Mouse (Mus musculus): ENCODE measurements around the gene Apopt1. TPM values are rescaled to one million over a fixed set of nuclear protein-coding genes. Genes with fewer than 3 reads are reported as not detected.

Apopt1 gene
- polyA plus RNA-seq (2014; fragmentation: Nextera tagmentation; extraction: Ambion mirVana): 63.1 and 63.4 TPM in 2 replicates

GRCm38 (mm10) chr12:111713004-111713651, at the start of gene Apopt1, which contains the start of gene Bag5:
Gene Apopt1 (plus strand): TSS chr12:111713261.
Gene Bag5 (minus strand): TSS chr12:111713257.
- H3K4me1 ChIP-seq (ENCODE audit: control insufficient read depth, insufficient read depth, low read length): peaks cover 14% of the 10 kb centered on the region; the same call in 1 of the 2 replicates
- WGBS: under 1% methylated on average over 63 of the region's 86 CpGs
- peak; percentile 92 for ATAC-seq (ENCODE audit: low FRiP score, low TSS enrichment)
- H3K27ac ChIP-seq (ENCODE audit: low read depth, low read length): peak within 1 kb of the TSS; percentile 82
- H3K36me3 ChIP-seq (ENCODE audit: control insufficient read depth, insufficient read depth, low read length): peaks cover 36% of the 10 kb centered on the region
- peak within 1 kb of the TSS; percentile 99 for H3K9ac ChIP-seq (ENCODE audit: low read depth, low read length)
- no peaks in the 10 kb centered on the region for H3K9me3 ChIP-seq (ENCODE audit: control insufficient read depth, low read length)
- no peaks in the 10 kb centered on the region for H3K27me3 ChIP-seq (ENCODE audit: control insufficient read depth, insufficient read depth, low read length)
- H3K4me2 ChIP-seq (replicated peaks; ENCODE audit: low read depth, low read length): peak within 1 kb of the TSS; percentile 75
- H3K4me3 ChIP-seq (ENCODE audit: low read length): peak within 1 kb of the TSS; percentile 97

- Histone ChIP-seq H3K27me3 (ENCODE audit: control insufficient read depth, insufficient read depth, low read length) (no peaks in the 10 kb centered on the region), H3K4me3 (ENCODE audit: low read length) (no peak overlapping the region), H3K4me1 (ENCODE audit: control insufficient read depth, insufficient read depth, low read length) (peaks cover 18% of the 10 kb centered on the region), H3K36me3 (ENCODE audit: control insufficient read depth, insufficient read depth, low read length) (peaks cover 10% of the 10 kb centered on the region; the same call in 1 of the 2 replicates), H3K27ac (ENCODE audit: low read depth, low read length) (peak overlapping the region; percentile 87), H3K4me2 (replicated peaks; ENCODE audit: low read depth, low read length) (0 out of 2 replicates have a peak overlapping the region, but pooled peaks have one; percentile 2), H3K9ac (ENCODE audit: low read depth, low read length) (peak overlapping the region; percentile 20; the same call in 1 of the 2 replicates), H3K9me3 (ENCODE audit: control insufficient read depth, low read length) (no peaks in the 10 kb centered on the region)
- ATAC-seq (ENCODE audit: low FRiP score, low TSS enrichment): peak; percentile 83
- WGBS: 21% methylated on average over 6 of the region's 6 CpGs
Observed at GRCm38 (mm10) chr12:111664144-111664634, 48.9 kb upstream of the Apopt1 start.

DNA sequence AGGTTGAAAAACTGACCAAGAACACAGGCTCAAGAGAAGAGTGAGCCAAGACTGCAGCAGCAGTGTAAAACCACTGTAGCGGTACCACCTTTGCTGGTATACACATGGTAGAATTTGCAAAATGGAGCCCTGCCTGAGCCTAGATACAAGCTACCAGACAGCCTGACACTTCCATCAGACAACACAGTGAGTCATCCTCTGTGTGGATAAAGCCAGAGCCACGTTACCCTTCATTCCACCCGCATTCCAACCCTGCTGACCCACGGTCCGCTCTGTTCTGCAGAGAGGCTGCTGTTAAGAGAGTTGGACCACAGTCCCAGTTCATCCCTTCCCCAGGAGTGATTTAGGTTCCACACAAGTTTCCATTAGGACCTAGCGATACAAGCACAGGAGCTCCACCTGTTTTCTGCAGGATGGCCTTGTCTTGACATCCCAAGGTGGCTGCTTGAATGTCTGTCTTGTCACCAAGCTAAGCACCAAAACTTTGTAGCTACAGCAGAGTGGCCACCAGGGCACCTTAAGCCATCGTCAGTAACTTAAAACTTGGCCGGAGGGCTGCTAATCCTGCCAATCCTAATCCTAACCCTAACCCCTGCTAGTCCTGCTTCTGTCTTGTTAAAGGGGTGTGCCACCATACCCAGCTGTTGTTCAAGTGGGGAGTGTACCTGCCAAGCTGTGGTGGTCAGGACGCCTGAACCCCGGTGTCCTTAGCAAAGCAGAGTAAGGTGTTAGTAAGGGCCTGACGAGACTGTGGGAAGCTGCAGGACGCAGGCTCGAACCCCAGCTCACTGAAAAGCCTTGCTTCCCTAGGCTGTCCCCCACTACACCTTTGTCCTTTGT, 47.8 kb upstream of the Apopt1 start:
- H3K4me1 ChIP-seq (ENCODE audit: control insufficient read depth, insufficient read depth, low read length): peaks cover 19% of the 10 kb centered on the region
- no peaks in the 10 kb centered on the region for H3K9me3 ChIP-seq (ENCODE audit: control insufficient read depth, low read length)
- H3K36me3 ChIP-seq (ENCODE audit: control insufficient read depth, insufficient read depth, low read length): peaks cover under 1% of the 10 kb centered on the region; the same call in 1 of the 2 replicates
- ATAC-seq (ENCODE audit: low FRiP score, low TSS enrichment): no peak
- peak overlapping the region; percentile 57 for H3K27ac ChIP-seq (ENCODE audit: low read depth, low read length)
- no peak overlapping the region for H3K9ac ChIP-seq (ENCODE audit: low read depth, low read length)
- no peak overlapping the region for H3K4me3 ChIP-seq (ENCODE audit: low read length)
- no peak overlapping the region for H3K4me2 ChIP-seq (replicated peaks; ENCODE audit: low read depth, low read length)
- H3K27me3 ChIP-seq (ENCODE audit: control insufficient read depth, insufficient read depth, low read length): no peaks in the 10 kb centered on the region
- 82% methylated on average over 13 of the region's 13 CpGs for WGBS

DNA sequence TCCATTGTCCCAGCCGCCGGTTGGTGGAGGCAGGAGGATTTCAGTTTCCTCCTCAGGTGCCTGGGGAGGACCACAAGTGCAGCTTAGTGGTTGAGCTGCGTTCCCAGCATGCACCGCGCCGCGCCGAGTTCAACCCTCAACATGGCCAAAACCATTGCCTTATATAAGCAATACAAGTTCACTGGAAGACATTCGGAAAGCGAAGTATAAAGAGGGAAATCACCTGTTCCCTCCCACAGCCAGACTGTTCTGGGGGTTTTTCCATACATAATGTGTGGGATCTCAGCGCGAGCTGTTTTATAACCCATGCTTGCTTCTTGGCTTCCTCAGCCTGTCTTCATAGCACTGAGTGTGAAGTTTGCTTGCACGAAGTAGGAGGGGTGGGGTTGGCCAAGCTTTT, 46.7 kb upstream of the Apopt1 start:
- H3K27ac ChIP-seq (ENCODE audit: low read depth, low read length): no peak overlapping the region
- no peak overlapping the region for H3K4me2 ChIP-seq (replicated peaks; ENCODE audit: low read depth, low read length)
- peaks cover 27% of the 10 kb centered on the region for H3K4me1 ChIP-seq (ENCODE audit: control insufficient read depth, insufficient read depth, low read length)
- 77% methylated on average over 13 of the region's 13 CpGs for WGBS
- H3K9ac ChIP-seq (ENCODE audit: low read depth, low read length): no peak overlapping the region
- H3K9me3 ChIP-seq (ENCODE audit: control insufficient read depth, low read length): no peaks in the 10 kb centered on the region
- H3K4me3 ChIP-seq (ENCODE audit: low read length): no peak overlapping the region
- no peak for ATAC-seq (ENCODE audit: low FRiP score, low TSS enrichment)
- no peaks in the 10 kb centered on the region for H3K36me3 ChIP-seq (ENCODE audit: control insufficient read depth, insufficient read depth, low read length)
- H3K27me3 ChIP-seq (ENCODE audit: control insufficient read depth, insufficient read depth, low read length): peaks cover 10% of the 10 kb centered on the region; the same call in 1 of the 2 replicates

DNA sequence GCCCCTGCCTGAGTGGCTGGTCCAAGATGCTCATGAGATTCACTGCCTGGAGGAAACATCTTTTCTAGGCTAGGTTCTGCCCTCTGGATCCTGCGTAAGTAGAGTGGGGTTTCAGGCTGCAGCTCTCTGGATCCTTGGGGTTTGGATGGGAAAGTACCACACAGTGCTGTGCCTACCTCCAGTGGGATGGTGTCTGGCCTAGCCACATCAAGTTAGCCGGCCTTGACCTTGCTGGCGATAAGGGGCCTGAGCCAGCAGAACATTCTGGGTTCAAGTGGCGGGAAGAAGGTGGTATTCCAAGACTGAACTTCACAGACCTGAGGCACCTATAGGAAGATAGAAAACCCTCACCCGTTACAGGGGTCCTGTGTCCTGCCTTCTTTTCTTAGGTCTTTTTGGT, 45.6 kb upstream of the Apopt1 start:
- ATAC-seq (ENCODE audit: low FRiP score, low TSS enrichment): no peak
- Histone ChIP-seq H3K27me3 (ENCODE audit: control insufficient read depth, insufficient read depth, low read length) (peaks cover 20% of the 10 kb centered on the region), H3K4me1 (ENCODE audit: control insufficient read depth, insufficient read depth, low read length) (peaks cover 33% of the 10 kb centered on the region), H3K9me3 (ENCODE audit: control insufficient read depth, low read length) (no peaks in the 10 kb centered on the region), H3K4me2 (replicated peaks; ENCODE audit: low read depth, low read length) (no peak overlapping the region), H3K36me3 (ENCODE audit: control insufficient read depth, insufficient read depth, low read length) (no peaks in the 10 kb centered on the region), H3K9ac (ENCODE audit: low read depth, low read length) (no peak overlapping the region), H3K4me3 (ENCODE audit: low read length) (no peak overlapping the region), H3K27ac (ENCODE audit: low read depth, low read length) (no peak overlapping the region)
- WGBS: 88% methylated on average over 5 of the region's 5 CpGs

DNA sequence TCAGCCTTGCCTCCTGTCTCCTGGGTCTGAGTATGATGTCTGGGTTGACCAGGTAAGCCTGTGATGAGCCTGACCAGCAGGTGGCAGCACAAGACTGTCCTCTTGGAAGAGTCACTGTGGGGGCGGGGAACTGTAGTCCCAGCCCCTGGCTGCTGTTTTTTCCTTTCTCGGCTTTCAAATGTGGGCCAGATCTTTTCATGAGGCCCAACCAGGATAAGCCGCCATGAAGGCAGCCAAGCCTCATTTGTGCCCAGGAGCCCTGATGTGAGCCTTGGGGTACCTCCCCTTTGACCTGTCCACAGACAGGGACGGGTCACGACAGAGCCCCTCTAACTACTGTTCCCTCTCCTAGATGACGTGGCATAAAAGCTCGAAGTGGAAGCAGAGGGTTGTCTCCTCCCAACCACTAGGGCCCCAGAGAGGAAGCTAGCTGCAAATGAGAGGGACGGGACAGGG, 44.6 kb upstream of the Apopt1 start:
- Histone ChIP-seq H3K9ac (ENCODE audit: low read depth, low read length) (peak overlapping the region; percentile 48; the same call in 1 of the 2 replicates), H3K9me3 (ENCODE audit: control insufficient read depth, low read length) (no peaks in the 10 kb centered on the region), H3K4me3 (ENCODE audit: low read length) (peak overlapping the region; percentile 18), H3K27me3 (ENCODE audit: control insufficient read depth, insufficient read depth, low read length) (peaks cover 30% of the 10 kb centered on the region), H3K4me2 (replicated peaks; ENCODE audit: low read depth, low read length) (peak overlapping the region; percentile 43), H3K36me3 (ENCODE audit: control insufficient read depth, insufficient read depth, low read length) (no peaks in the 10 kb centered on the region), H3K4me1 (ENCODE audit: control insufficient read depth, insufficient read depth, low read length) (peaks cover 37% of the 10 kb centered on the region), H3K27ac (ENCODE audit: low read depth, low read length) (peak overlapping the region; percentile 86)
- peak; percentile 48 for ATAC-seq (ENCODE audit: low FRiP score, low TSS enrichment)
- 2% methylated on average over 8 of the region's 8 CpGs for WGBS

GRCm38 (mm10) chr12:111669000-111669788, 43.9 kb upstream of the Apopt1 start:
- H3K4me3 ChIP-seq (ENCODE audit: low read length): peak overlapping the region; percentile 18; the same call in 1 of the 2 replicates
- peaks cover 31% of the 10 kb centered on the region for H3K4me1 ChIP-seq (ENCODE audit: control insufficient read depth, insufficient read depth, low read length)
- peak overlapping the region; percentile 48 for H3K9ac ChIP-seq (ENCODE audit: low read depth, low read length)

GRCm38 (mm10) chr12:111669961-111670360, 43.1 kb upstream of the Apopt1 start:
- no peak for ATAC-seq (ENCODE audit: low FRiP score, low TSS enrichment)
- Histone ChIP-seq H3K27me3 (ENCODE audit: control insufficient read depth, insufficient read depth, low read length) (peaks cover 42% of the 10 kb centered on the region), H3K9me3 (ENCODE audit: control insufficient read depth, low read length) (no peaks in the 10 kb centered on the region), H3K4me3 (ENCODE audit: low read length) (no peak overlapping the region), H3K27ac (ENCODE audit: low read depth, low read length) (no peak overlapping the region), H3K36me3 (ENCODE audit: control insufficient read depth, insufficient read depth, low read length) (no peaks in the 10 kb centered on the region), H3K4me2 (replicated peaks; ENCODE audit: low read depth, low read length) (no peak overlapping the region), H3K9ac (ENCODE audit: low read depth, low read length) (no peak overlapping the region), H3K4me1 (ENCODE audit: control insufficient read depth, insufficient read depth, low read length) (peaks cover 28% of the 10 kb centered on the region)
- 54% methylated on average over 8 of the region's 8 CpGs for WGBS

More at GRCm38 (mm10) chr12:111669000-111669788, 43.9 kb upstream of the Apopt1 start:
- Histone ChIP-seq H3K27ac (ENCODE audit: low read depth, low read length) (peak overlapping the region; percentile 86), H3K27me3 (ENCODE audit: control insufficient read depth, insufficient read depth, low read length) (peaks cover 37% of the 10 kb centered on the region), H3K36me3 (ENCODE audit: control insufficient read depth, insufficient read depth, low read length) (no peaks in the 10 kb centered on the region), H3K4me2 (replicated peaks; ENCODE audit: low read depth, low read length) (peak overlapping the region; percentile 43), H3K9me3 (ENCODE audit: control insufficient read depth, low read length) (no peaks in the 10 kb centered on the region)
- ATAC-seq (ENCODE audit: low FRiP score, low TSS enrichment): 0 out of 2 replicates have a peak, but pooled peaks have one; percentile 5
- WGBS: 67% methylated on average over 23 of the region's 23 CpGs

Data from kidney, embryonic 14.5 days (tissue).